Mouse (Mus musculus) heart, postnatal 0 days (tissue): ENCODE data around the gene Gng5.

Source experiments
- CTCF ChIP-seq: IDR thresholded peaks from 2 replicates; pipeline ENCODE4 v1.5.1; 2016; ENCODE audit warnings: antibody characterized with exemption, control low read depth, low read depth
- EP300 ChIP-seq: IDR thresholded peaks from 2 replicates; pipeline ENCODE4 v1.6.1; 2016; ENCODE audit warnings: antibody characterized with exemption, low read depth

DNA sequence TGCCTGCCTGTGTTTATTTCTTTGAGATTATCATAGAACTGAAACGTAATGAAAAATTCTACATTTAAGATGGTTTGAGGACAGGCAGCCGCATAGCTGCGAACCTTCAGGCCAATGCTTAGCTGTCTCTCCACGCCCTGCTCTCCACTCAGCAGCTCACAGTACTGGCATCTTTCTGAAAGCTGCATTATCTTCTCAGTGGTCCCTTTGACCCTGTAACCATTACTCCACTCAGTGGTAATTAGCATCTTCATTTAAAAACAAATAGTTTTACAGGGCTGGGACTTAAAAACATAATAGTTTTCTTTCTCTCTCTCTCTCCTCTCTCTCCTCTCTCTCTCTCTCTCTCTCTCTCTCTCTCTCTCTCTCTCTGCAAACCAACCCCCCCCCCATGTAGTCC lies 26.9 kb upstream of the Gng5 start:
- TF ChIP-seq EP300 (no peak), CTCF (no peak)
